In genomic region chr8:121828376-121829023, GRCm38 (mm10) we compare ENCODE assay signal across 7 mouse cellular contexts. TPM values are rescaled to one million over a fixed set of nuclear protein-coding genes. Genes with fewer than 3 reads are reported as not detected.
DNase-seq lines count a peak whose midpoint lies in the region; ATAC-seq and TF ChIP-seq lines count a peak whose summit lies in the region.

No protein-coding gene starts in this region.

- no peak overlapping the region for H3K27ac ChIP-seq in embryonic facial prominence, embryonic 15.5 days (replicated peaks)
- H3K27ac ChIP-seq in intestine, embryonic 15.5 days, result no peak overlapping the region
- H3K27ac ChIP-seq in neural tube, embryonic 14.5 days (ENCODE audit: low read depth, low read length), result no peak overlapping the region

- no peak for TF ChIP-seq CTCF in lung, adult 2 months (IDR thresholded peaks at IDR 0.05; ENCODE audit: insufficient read depth, low read length)

- H3K4me3 ChIP-seq in lung, adult 2 months (replicated peaks; ENCODE audit: extremely low read depth, low read depth, low read length), result peak overlapping the region; percentile 83
- H3K4me3 ChIP-seq in embryonic facial prominence, embryonic 15.5 days (replicated peaks), result peak overlapping the region; percentile 85
- H3K4me3 ChIP-seq in intestine, embryonic 15.5 days (replicated peaks), result peak overlapping the region; percentile 85
- peak overlapping the region; percentile 88 for H3K4me3 ChIP-seq in neural tube, embryonic 14.5 days (ENCODE audit: low read depth, low read length)

- H3K4me2 ChIP-seq in embryonic facial prominence, embryonic 15.5 days (replicated peaks), result peak overlapping the region; percentile 92
- peak overlapping the region; percentile 96 for H3K4me2 ChIP-seq in intestine, embryonic 15.5 days (replicated peaks)
- H3K4me2 ChIP-seq in neural tube, embryonic 14.5 days (ENCODE audit: low read depth, low read length), result peak overlapping the region; percentile 96

- no peak for TF ChIP-seq POLR2A in lung, adult 2 months (IDR thresholded peaks at IDR 0.05; ENCODE audit: borderline replicate concordance, extremely low read depth, low read depth, low read length)

- 28% methylated on average over 10 of the region's 10 CpGs for WGBS in lung, adult 2 months
- whole genome bisulfite sequencing in embryonic facial prominence, embryonic 15.5 days, result 31% methylated on average over 10 of the region's 10 CpGs
- WGBS in intestine, embryonic 15.5 days, result 27% methylated on average over 10 of the region's 10 CpGs
- WGBS in neural tube, embryonic 14.5 days, result 42% methylated on average over 10 of the region's 10 CpGs

- H3K36me3 ChIP-seq in embryonic facial prominence, embryonic 15.5 days, result no peaks in the 10 kb centered on the region
- no peaks in the 10 kb centered on the region for H3K36me3 ChIP-seq in intestine, embryonic 15.5 days
- no peaks in the 10 kb centered on the region for H3K36me3 ChIP-seq in neural tube, embryonic 14.5 days (ENCODE audit: control insufficient read depth, insufficient read depth, low read length)

- no peaks in the 10 kb centered on the region for H3K4me1 ChIP-seq in lung, adult 2 months (ENCODE audit: control insufficient read depth, insufficient read depth, low read length)
- peaks cover 20% of the 10 kb centered on the region for H3K4me1 ChIP-seq in embryonic facial prominence, embryonic 15.5 days
- H3K4me1 ChIP-seq in intestine, embryonic 15.5 days (replicated peaks), result peaks cover 18% of the 10 kb centered on the region
- H3K4me1 ChIP-seq in neural tube, embryonic 14.5 days (ENCODE audit: control insufficient read depth, insufficient read depth, low read length), result peaks cover 13% of the 10 kb centered on the region

- no peaks in the 10 kb centered on the region for H3K27me3 ChIP-seq in embryonic facial prominence, embryonic 15.5 days
- H3K27me3 ChIP-seq in intestine, embryonic 15.5 days (replicated peaks), result no peaks in the 10 kb centered on the region
- H3K27me3 ChIP-seq in neural tube, embryonic 14.5 days (ENCODE audit: control insufficient read depth, insufficient read depth, low read length), result no peaks in the 10 kb centered on the region

- ATAC-seq in embryonic facial prominence, embryonic 15.5 days (ENCODE audit: insufficient number of reproducible peaks, low FRiP score, low TSS enrichment, low read depth), result no peak
- no peak for ATAC-seq in intestine, embryonic 15.5 days
- ATAC-seq in neural tube, embryonic 14.5 days (ENCODE audit: low read depth), result no peak

- no peaks in the 10 kb centered on the region for H3K9me3 ChIP-seq in embryonic facial prominence, embryonic 15.5 days (replicated peaks)
- no peaks in the 10 kb centered on the region for H3K9me3 ChIP-seq in intestine, embryonic 15.5 days
- no peaks in the 10 kb centered on the region for H3K9me3 ChIP-seq in neural tube, embryonic 14.5 days (ENCODE audit: control insufficient read depth, low read length)

- DNase-seq in lung, adult 2 months, result no peak
- no peak for DNase-seq in lung, postnatal 10 days
- no peak for DNase-seq in natural killer cell, adult 2 months (ENCODE audit: low spot score in 2 of 2)
- no peak for DNase-seq in right cerebral cortex, adult 18-20 months

- H3K9ac ChIP-seq in embryonic facial prominence, embryonic 15.5 days, result peak overlapping the region; percentile 81
- H3K9ac ChIP-seq in intestine, embryonic 15.5 days, result peak overlapping the region; percentile 77
- H3K9ac ChIP-seq in neural tube, embryonic 14.5 days (replicated peaks; ENCODE audit: low read depth, low read length), result peak overlapping the region; percentile 80

RNA-seq across cellular contexts. Expression of gene Klhdc4, which starts 0.9 kb away (rescaled TPM):
- polyA plus RNA-seq in lung, adult 2 months (2012; rRNA removed), result 32.9 and 36.1 TPM in 2 replicates
- polyA plus RNA-seq in embryonic facial prominence, embryonic 15.5 days (2015; fragmentation: Nextera tagmentation; extraction: Ambion mirVana), result 31.9 and 34.4 TPM in 2 replicates
- polyA plus RNA-seq in intestine, embryonic 15.5 days (2015; fragmentation: Nextera tagmentation; extraction: Ambion mirVana), result 33.6 and 41.1 TPM in 2 replicates
- 43.7 and 46.2 TPM in 2 replicates for polyA plus RNA-seq in neural tube, embryonic 14.5 days (2014; fragmentation: Nextera tagmentation; extraction: Ambion mirVana)
